Mouse (Mus musculus): ENCODE measurements around the gene Cdc20b. TPM values are rescaled to one million over a fixed set of nuclear protein-coding genes. Genes with fewer than 3 reads are reported as not detected.

Gene Cdc20b
- polyA plus RNA-seq, 1 experiment = not detected

- H3K36me3 ChIP-seq (ENCODE audit: control insufficient read depth, insufficient read depth) = no peaks in the 10 kb centered on the region
- TF ChIP-seq MYOD1 (IDR thresholded peaks at IDR 0.05; ENCODE audit: control insufficient read depth in 1 of 3, insufficient read length in 2 of 3, low read depth in 2 of 3) (no peak), POLR2A (IDR thresholded peaks at IDR 0.05; ENCODE audit: insufficient read length, low read depth) (peak; percentile 35)
Measured at GRCm38 (mm10) chr13:113046211-113046883, 11.4 kb downstream of the Cdc20b start, which contains the start of gene Gpx8. Gene Gpx8, minus strand, starts transcription at chr13:113046410.

DNA sequence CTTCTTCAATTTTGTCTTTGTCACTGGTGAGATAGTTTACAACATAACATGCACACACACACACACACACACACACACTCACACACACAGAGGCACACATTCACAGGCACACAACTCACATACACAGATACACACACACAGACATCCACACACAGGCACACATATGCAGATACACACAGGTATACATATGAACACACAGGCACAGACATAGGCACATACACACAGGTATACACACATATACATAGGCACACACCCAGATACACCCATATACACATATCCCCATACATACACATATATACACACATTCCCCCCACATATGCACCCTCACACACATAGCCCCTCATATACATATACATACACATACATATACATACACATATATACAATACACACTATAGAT lies 12.1 kb downstream of the Cdc20b start:
- Histone ChIP-seq H3K27me3 (ENCODE audit: control insufficient read depth, insufficient read depth, insufficient read length) (no peaks in the 10 kb centered on the region), H3K4me3 (peak overlapping the region; percentile 51), H3K4me2 (ENCODE audit: low read depth) (peak overlapping the region; percentile 91), H3K79me2 (ENCODE audit: control insufficient read depth, insufficient read depth) (peaks cover 29% of the 10 kb centered on the region), H3K36me3 (ENCODE audit: control insufficient read depth, insufficient read depth) (no peaks in the 10 kb centered on the region), H3ac (ENCODE audit: control insufficient read depth, insufficient read length) (no peak overlapping the region)
- TF ChIP-seq MYOD1 (IDR thresholded peaks at IDR 0.05; ENCODE audit: control insufficient read depth in 1 of 3, insufficient read length in 2 of 3, low read depth in 2 of 3) (no peak), POLR2AphosphoS2 (IDR thresholded peaks at IDR 0.05; ENCODE audit: insufficient read length, low read depth) (no peak), MAX (IDR thresholded peaks at IDR 0.05; ENCODE audit: low read depth) (no peak)

More at GRCm38 (mm10) chr13:113046211-113046883, 11.4 kb downstream of the Cdc20b start, which contains the start of gene Gpx8:
- Histone ChIP-seq H3K27me3 (ENCODE audit: control insufficient read depth, insufficient read depth, insufficient read length) (no peaks in the 10 kb centered on the region), H3ac (ENCODE audit: control insufficient read depth, insufficient read length) (no peak within 1 kb of the TSS), H3K79me2 (ENCODE audit: control insufficient read depth, insufficient read depth) (peaks cover 29% of the 10 kb centered on the region), H3K4me3 (peak within 1 kb of the TSS; percentile 51), H3K4me2 (ENCODE audit: low read depth) (peak within 1 kb of the TSS; percentile 91)

DNA sequence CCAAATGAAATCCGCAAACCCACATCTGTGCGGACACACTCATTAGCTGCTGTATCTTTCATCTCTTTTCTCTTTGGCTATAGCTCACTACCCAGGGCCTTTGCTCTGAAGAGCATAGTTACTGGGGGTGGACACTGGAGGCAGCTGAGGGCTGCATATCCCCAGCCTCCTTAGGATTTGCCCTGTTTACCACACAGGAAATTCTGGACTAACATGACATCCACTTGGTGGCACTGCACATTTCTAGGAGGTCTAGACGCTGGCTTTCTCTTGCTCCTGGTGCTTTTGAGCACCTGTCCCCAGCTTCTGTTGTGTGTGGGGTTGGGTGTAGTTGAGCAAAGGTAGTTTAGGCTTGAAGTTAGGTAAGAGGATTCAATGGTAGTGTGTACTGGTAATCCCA lies 12.7 kb downstream of the Cdc20b start:
- Histone ChIP-seq H3K36me3 (ENCODE audit: control insufficient read depth, insufficient read depth) (no peaks in the 10 kb centered on the region), H3K79me2 (ENCODE audit: control insufficient read depth, insufficient read depth) (peaks cover 29% of the 10 kb centered on the region), H3K27me3 (ENCODE audit: control insufficient read depth, insufficient read depth, insufficient read length) (no peaks in the 10 kb centered on the region), H3K4me3 (no peak overlapping the region), H3K4me2 (ENCODE audit: low read depth) (no peak overlapping the region), H3ac (ENCODE audit: control insufficient read depth, insufficient read length) (no peak overlapping the region)
- no peak for TF ChIP-seq USF1 (IDR thresholded peaks at IDR 0.05; ENCODE audit: low read depth)
- no peak for TF ChIP-seq POLR2AphosphoS2 (IDR thresholded peaks at IDR 0.05; ENCODE audit: insufficient read length, low read depth)
- TF ChIP-seq MAX (IDR thresholded peaks at IDR 0.05; ENCODE audit: low read depth) = no peak
- no peak for TF ChIP-seq MYOG (IDR thresholded peaks at IDR 0.05; ENCODE audit: control insufficient read depth in 1 of 3, insufficient read depth in 1 of 3, insufficient read length in 2 of 3, low read depth in 2 of 3)
- no peak for TF ChIP-seq MYOD1 (IDR thresholded peaks at IDR 0.05; ENCODE audit: control insufficient read depth in 1 of 3, insufficient read length in 2 of 3, low read depth in 2 of 3)
- TF ChIP-seq TCF3 (IDR thresholded peaks at IDR 0.05; ENCODE audit: insufficient read length, low read depth) = no peak
- TF ChIP-seq TCF12 (IDR thresholded peaks at IDR 0.05; ENCODE audit: insufficient read depth, poor library complexity, severe bottlenecking) = no peak
- TF ChIP-seq POLR2A (IDR thresholded peaks at IDR 0.05; ENCODE audit: insufficient read length, low read depth) = no peak
- no peak for TF ChIP-seq REST (IDR thresholded peaks at IDR 0.05; ENCODE audit: insufficient read depth, insufficient read length)
- no peak for TF ChIP-seq SRF (IDR thresholded peaks at IDR 0.05; ENCODE audit: control insufficient read depth, insufficient read length, low read depth)
- TF ChIP-seq E2F4 (IDR thresholded peaks at IDR 0.05; ENCODE audit: insufficient read depth) = no peak
- no peak for TF ChIP-seq CEBPB (IDR thresholded peaks at IDR 0.05; ENCODE audit: insufficient read depth, poor library complexity, severe bottlenecking)

- Histone ChIP-seq H3K4me2 (ENCODE audit: low read depth) (no peak overlapping the region), H3K27me3 (ENCODE audit: control insufficient read depth, insufficient read depth, insufficient read length) (no peaks in the 10 kb centered on the region), H3K4me3 (no peak overlapping the region), H3K79me2 (ENCODE audit: control insufficient read depth, insufficient read depth) (no peaks in the 10 kb centered on the region), H3K36me3 (ENCODE audit: control insufficient read depth, insufficient read depth) (no peaks in the 10 kb centered on the region), H3ac (ENCODE audit: control insufficient read depth, insufficient read length) (no peak overlapping the region)
- TF ChIP-seq USF1 (IDR thresholded peaks at IDR 0.05; ENCODE audit: low read depth) (no peak), POLR2A (IDR thresholded peaks at IDR 0.05; ENCODE audit: insufficient read length, low read depth) (no peak), MYOG (IDR thresholded peaks at IDR 0.05; ENCODE audit: control insufficient read depth in 1 of 3, insufficient read depth in 1 of 3, insufficient read length in 2 of 3, low read depth in 2 of 3) (no peak), E2F4 (IDR thresholded peaks at IDR 0.05; ENCODE audit: insufficient read depth) (no peak), MAX (IDR thresholded peaks at IDR 0.05; ENCODE audit: low read depth) (no peak), CEBPB (IDR thresholded peaks at IDR 0.05; ENCODE audit: insufficient read depth, poor library complexity, severe bottlenecking) (no peak), POLR2AphosphoS2 (IDR thresholded peaks at IDR 0.05; ENCODE audit: insufficient read length, low read depth) (no peak), TCF3 (IDR thresholded peaks at IDR 0.05; ENCODE audit: insufficient read length, low read depth) (no peak)
Measured at GRCm38 (mm10) chr13:113054230-113054629, 19.3 kb downstream of the Cdc20b start.

DNA sequence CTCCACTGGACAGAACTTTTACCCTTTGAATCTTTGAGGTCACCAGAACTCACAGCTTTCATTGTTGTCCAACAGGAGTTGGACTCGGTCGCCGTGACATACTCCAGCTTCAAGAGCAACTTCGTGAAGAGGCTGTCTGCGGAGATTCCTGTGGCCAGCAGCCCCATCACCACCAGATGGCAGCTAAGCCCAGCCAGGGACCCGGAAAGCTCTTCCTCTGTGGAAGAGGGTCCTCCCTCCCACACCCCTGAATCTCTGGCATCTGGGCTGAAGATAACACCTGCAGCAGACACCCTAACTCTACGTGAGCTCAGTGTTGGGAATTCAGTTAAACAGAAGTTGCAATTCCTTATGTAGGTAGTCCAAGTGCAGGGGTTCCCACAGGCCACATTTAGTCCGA lies 20.9 kb downstream of the Cdc20b start:
- Histone ChIP-seq H3K27me3 (ENCODE audit: control insufficient read depth, insufficient read depth, insufficient read length) (no peaks in the 10 kb centered on the region), H3K36me3 (ENCODE audit: control insufficient read depth, insufficient read depth) (no peaks in the 10 kb centered on the region), H3K79me2 (ENCODE audit: control insufficient read depth, insufficient read depth) (no peaks in the 10 kb centered on the region), H3K4me3 (no peak overlapping the region), H3K4me2 (ENCODE audit: low read depth) (no peak overlapping the region), H3ac (ENCODE audit: control insufficient read depth, insufficient read length) (no peak overlapping the region)
- no peak for TF ChIP-seq MYOD1 (IDR thresholded peaks at IDR 0.05; ENCODE audit: control insufficient read depth in 1 of 3, insufficient read length in 2 of 3, low read depth in 2 of 3)
- TF ChIP-seq E2F4 (IDR thresholded peaks at IDR 0.05; ENCODE audit: insufficient read depth) = no peak
- TF ChIP-seq MAX (IDR thresholded peaks at IDR 0.05; ENCODE audit: low read depth) = no peak
- no peak for TF ChIP-seq MYOG (IDR thresholded peaks at IDR 0.05; ENCODE audit: control insufficient read depth in 1 of 3, insufficient read depth in 1 of 3, insufficient read length in 2 of 3, low read depth in 2 of 3)
- no peak for TF ChIP-seq POLR2AphosphoS2 (IDR thresholded peaks at IDR 0.05; ENCODE audit: insufficient read length, low read depth)
- TF ChIP-seq TCF3 (IDR thresholded peaks at IDR 0.05; ENCODE audit: insufficient read length, low read depth) = no peak

All from myocyte (in vitro differentiated cells).